Mouse (Mus musculus) kidney, postnatal 4 days (tissue): ENCODE measurements around the gene Wnt2b.

ENCODE experiments used
- DNase-seq, 2 experiments: peaks; one replicate each; pipeline ENCODE4 v3.0.0; 2021; ENCODE audit warnings: mixed read lengths in 2 of 2

The Wnt2b gene

DNA sequence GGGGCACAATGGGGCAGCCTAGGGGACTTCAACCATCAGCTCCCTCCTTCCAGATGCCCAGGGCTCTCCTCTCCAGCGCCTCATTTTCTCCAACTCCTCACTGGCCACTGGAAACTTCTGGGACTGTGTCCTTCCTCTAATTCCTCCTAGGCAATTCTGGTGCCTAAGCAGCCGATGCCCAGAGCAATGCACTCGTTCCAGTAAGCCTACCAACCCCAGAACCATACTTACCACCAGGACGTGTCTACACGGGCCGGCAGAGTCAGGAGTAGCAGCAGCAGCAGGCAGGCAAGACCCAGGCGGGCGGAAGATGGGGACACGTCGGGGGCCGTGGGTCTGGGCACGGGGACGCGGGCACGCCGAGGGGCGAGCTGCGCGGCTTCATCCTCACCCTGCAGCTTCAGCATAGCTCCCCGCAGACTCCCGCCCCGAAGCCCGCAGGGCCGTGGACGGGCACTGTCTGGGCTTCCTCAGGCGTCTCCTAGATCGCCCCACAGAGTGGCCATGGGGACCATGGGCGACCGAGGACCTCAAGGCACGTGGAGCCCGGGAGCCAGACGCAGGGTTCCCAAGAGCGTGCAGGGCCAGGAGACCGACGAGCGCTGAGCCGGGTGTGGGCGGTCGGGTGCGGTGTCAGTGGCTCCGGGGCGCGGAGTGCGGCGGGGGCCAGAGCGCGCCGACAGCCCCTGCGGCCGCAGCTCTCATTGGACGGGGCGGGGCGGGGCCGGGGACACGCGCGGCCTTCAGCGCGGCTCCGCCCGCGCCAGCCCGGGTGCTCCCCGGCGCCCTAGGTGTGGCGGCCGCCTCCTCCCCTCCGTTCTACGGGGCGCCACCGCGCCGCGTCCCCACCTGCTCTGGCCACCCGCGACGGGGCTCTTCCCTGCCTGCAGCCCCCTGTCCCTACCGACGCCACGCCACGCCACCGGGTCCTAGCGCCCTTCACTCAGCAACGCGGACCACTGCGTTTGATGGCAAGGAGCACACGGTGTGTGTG, at the start of gene Wnt2b:
Gene Wnt2b (minus strand): TSS at position 856 of the 994 bp plus-strand sequence.
- peak; percentile 52 to 63 for DNase-seq

GRCm38 (mm10) chr3:105010681-105011339, 49.1 kb upstream of the Wnt2b start:
- DNase-seq: peak; percentile 45 to 59

DNA sequence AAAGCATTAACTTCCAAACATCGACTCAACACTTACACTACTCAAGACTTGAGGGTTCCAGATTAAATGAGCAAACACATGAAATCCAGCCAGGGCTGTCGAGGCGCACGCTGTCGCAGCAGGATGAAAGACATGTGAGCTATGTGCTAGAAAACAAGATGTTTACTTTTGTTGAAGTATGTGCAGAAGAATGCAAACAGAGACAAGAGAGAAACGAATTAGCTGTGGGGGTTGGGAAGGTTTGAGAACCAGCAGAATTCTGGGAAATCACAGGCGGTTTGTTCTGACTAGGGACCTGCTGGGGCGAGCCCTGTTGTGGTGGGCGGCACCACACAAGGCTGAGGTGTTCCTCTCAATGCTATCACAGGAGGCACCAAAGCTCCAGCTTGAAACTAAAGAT, 46.3 kb upstream of the Wnt2b start:
- DNase-seq: no peak

GRCm38 (mm10) chr3:105006101-105006500, 44.4 kb upstream of the Wnt2b start:
- no peak for DNase-seq

DNA sequence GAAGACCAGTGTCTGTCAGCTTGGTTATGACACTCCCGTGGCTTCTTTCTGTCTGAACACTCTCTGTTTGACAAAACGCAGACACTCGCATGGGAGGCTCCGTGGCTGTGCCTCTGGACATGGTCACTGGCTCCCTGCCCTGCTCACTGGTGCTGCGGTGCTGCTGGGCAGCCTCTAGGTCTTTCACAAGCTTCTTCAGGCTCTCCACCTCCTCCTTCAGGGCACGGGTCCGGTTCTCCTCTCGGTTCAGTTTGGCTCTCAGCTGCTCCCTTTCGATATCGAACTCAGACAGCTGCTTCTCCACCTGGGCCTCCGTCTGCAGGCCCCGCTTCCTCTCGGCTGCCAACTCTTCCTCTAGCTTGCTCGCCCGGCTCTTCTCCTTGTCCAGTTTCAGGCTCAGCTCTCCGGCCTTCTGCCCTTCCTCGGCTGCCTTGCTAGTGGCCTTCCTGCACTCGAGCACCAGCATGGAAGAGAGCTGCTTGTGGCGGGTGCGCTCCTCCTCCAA, 43.9 kb upstream of the Wnt2b start:
- DNase-seq: no peak

GRCm38 (mm10) chr3:105005011-105005410, 43.3 kb upstream of the Wnt2b start:
- DNase-seq: no peak

DNA sequence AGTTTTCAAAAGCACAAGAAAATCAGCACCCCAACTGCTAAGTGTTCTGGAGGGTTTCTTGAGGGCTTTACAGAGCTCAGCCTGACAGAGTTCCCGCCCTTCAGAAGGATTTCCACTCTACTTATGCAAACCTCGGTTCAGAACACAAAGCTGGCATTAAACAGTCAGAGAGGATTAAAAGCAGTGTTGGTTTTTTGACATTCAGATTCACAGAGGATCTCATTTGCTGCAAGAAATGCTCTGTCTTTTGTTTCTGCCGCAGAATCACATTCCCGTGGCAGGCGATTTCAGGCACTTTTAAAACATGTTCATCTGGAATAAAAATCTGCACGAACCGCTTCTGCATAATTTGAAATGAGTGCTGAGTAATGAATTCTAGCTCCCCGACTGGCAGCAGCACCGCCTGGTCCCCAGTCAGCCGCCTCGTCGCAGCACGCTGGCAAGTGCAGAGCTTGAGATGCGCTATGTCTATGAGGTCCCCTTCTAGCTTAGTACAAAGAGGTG, 42.3 kb upstream of the Wnt2b start:
- DNase-seq: no peak

GRCm38 (mm10) chr3:105001374-105001773, 39.7 kb upstream of the Wnt2b start:
- no peak for DNase-seq

DNA sequence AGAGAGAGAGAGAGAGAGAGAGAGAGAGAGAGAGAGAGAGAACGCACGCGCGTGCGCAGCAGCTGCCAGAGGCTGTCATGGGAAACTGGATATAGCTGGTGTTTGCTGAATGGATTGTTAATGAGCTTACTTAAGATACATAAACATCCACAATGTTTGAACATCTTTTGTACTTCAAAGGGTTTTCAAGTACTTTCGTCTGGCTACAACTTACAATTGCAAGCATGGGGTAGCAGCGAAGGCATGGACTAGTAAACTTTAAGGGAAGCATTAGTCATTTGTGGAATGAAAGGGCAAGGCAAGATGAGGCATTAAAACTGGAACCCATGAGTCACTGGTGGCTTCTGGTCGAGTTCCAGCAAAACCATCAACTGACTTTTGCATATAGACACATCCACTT, 38.8 kb upstream of the Wnt2b start:
- DNase-seq: no peak

- no peak for DNase-seq
Measured at GRCm38 (mm10) chr3:104997563-104997962, 35.8 kb upstream of the Wnt2b start.

- DNase-seq: peak in 1 of 2 experiments; percentile 0
Measured at GRCm38 (mm10) chr3:104995707-104996106, 34.0 kb upstream of the Wnt2b start.

DNA sequence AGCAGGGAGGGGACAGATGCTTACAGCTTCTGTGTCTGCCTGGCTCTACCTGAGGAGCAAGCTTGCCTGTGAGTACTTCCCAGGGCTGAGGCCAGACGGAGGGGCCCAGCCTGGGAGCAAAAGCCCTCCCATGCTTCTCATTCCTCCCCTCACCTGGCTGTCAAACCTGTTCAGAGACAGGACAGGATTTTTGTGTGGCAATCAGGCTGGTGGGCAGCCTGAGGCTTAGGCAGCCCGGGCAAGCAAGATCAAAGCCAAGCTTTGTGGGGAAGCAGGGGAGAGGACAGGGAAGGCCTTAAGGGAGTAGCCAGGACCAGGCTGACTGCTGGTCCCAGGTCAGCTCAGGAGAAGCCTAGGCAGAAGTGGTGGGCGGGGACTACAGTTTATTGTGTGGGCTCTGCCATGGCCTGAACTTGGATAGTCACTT, 32.7 kb upstream of the Wnt2b start:
- peak in 1 of 2 experiments; percentile 1 for DNase-seq

DNA sequence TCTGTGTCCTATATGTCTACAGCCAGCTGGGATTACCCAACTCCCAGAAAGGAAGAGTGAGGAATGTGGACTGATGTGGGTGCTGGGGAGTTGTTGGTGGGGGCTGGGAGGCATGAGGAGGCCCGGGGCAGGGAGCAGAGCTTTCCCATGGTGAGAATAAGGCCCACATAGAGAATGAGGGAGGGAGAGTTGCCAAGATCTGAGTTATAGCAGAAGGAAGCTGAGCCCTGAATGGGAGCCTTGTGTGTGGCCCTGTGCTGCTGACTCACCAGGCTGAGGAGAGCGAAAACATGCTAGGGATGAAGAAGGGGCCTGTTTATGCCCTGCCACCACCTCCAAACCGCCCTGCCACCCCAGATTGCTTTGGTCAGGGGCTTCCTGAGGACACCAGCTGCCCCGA, 32.1 kb upstream of the Wnt2b start:
- peak; percentile 13 to 29 for DNase-seq

DNA sequence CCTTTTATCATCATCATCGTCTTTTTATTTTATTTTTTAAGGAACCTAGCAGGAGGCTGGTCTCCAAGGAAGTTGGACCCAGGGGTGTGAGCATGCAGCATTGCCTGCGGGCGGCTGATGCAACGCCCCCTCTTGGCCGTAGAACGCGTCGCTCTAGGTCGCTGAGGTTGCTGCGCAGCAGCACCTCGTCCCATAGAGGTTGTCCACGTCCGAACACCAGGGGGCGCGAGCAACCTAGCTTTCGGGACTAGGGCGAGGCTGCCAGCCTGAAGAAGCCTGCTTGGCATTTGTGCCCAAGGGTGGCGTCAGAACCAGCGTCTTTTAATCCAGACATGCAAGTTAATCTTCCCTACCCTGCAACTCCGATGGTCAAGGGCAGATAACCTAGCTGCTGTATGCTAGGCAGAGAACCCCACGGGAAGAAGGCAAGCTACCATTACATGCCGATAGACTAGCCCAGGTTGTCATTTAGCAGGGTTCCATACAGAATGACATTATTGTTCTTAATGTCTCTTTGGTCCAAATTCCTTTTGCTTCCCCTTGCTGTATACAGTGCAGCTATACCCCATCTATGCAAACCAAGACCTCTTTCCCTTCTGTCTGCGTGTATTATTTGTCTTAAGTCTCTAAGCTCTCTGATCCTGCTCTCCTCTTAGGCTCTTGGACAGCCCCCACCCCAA, 31.1 kb upstream of the Wnt2b start:
- DNase-seq: peak; percentile 94

DNA sequence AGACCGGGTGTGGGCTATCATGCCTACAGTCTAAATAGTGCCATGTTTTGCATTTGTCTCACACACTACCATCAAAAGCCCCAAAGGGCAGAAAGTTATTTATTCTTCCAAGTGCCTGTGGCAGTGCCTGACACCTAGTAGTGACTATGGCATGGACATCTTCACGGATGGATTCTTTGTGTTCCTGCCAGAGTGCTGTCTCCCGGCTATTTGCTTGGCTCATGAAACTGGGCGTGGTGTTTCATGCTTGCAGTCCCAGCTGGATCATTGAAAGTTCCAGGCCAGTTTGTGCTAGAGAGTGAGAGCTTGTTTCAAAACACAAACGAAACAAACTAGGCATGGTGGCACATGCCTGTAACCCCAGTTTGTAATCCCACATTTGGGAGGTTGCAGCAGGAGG, 30.0 kb upstream of the Wnt2b start:
- DNase-seq: peak in 1 of 2 experiments; percentile 2

- no peak for DNase-seq
Measured at GRCm38 (mm10) chr3:104987884-104988283, 26.2 kb upstream of the Wnt2b start.

GRCm38 (mm10) chr3:104979735-104980134, 18.0 kb upstream of the Wnt2b start:
- DNase-seq: no peak

GRCm38 (mm10) chr3:104967548-104968300, 6.0 kb upstream of the Wnt2b start:
- DNase-seq: peak; percentile 95

DNA sequence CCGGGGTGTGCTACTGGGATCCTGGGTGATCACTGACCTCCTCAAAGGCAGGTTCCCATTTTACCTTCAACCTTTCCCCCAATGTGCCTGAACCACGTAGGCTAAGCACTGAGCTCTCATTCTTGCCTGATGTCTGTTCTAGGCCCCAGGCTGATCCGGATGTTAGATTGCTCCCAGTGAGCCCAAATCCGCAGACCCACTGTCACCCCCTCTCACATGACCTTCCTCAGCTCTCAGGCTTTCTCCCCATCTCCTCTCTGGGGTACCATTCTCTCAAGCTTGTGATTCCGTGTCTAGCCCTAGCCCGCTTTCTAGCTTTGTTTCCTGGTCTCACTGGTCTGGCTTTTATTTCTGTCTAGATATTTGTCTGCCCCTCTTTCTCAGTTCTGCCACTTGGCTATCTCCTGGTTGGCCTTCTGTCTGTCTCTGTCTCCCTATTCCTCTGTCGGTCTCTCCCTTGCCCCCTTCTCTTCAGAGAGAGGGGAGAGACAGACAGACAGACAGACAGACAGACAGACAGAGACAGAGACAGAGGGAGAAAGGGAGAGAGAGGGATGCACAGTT, 4.4 kb upstream of the Wnt2b start:
- no peak for DNase-seq

DNA sequence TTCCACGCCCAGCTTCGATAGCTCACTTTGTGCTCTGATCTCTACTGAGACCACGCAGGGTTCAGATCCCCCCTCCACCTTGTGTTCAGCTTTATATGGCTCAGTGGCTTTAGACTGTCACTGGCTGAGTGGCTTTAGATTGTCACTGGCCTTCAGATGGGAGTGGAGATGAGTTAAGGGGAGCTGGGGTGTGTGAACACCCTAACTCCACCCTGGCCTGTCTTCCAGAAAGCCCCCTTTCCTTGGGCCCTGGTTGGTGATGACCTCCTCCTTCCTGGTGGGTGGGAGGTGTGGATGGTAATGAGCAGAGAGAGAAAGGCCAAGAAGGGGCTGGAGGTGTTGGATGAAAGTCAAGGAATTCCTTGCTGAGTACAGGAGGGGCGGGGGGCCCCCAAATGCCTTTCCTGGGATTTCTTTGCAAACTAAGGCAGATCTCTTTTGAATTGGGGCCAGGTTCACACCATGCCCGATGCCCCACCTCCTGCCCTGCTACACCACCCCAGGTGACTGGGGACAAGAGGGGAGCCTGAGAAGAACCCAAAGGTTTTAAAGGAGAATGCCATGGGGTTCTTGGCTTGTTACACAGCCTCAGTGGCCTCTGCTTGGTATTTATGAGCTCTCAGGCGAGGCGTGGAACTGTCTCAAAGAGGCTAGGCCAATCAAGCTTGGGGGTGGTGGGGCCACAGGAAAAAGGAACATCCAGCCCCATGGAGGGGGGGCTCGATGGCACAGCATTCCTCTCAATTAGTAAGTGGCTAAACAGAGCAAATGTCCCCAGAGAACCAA, 3.5 kb upstream of the Wnt2b start:
- no peak for DNase-seq
